Mouse (Mus musculus): ENCODE results near the gene Tbc1d2b.

DNA sequence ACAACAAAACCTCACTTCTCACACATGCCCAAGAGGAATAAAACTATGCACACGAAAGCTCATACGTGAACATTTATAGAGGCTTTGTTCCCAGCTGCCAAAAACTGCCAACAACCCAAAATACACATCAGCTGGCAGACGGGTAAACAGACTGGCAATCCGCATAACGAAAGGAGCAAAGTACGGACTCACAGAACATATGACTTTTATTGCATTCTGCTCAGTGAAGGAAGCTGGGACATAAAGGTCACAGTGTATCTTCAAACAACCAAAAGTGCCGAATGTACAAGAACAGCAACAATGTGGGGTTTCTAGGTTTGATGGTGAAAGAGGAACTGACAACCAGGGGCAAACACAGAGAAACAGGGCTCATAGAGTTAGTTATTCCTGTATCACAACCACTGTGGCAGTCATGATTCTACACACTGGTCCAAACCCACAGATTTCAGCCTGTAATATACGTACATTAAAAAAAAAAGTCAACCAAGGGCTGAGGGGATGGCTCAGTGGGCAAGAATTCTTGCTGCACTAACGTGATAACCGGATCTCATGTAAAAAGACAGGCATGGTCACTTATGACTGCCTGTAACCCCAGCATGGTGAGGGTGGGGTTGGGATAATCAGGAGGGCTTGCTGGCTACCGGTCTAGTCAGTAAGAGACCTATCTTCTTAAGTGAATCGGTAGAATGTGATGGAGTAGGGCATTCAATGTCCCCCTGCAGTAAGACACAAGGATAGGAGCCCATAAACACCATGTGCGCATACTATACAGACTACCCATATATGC lies 19.4 kb downstream of the Tbc1d2b start:
- TF ChIP-seq POLR2A (IDR thresholded peaks at IDR 0.05; ENCODE audit: insufficient read length, low read depth) (no peak), MYOD1 (IDR thresholded peaks at IDR 0.05; ENCODE audit: control insufficient read depth in 1 of 3, insufficient read length in 2 of 3, low read depth in 2 of 3) (no peak), E2F4 (IDR thresholded peaks at IDR 0.05; ENCODE audit: insufficient read depth) (no peak), POLR2AphosphoS2 (IDR thresholded peaks at IDR 0.05; ENCODE audit: insufficient read length, low read depth) (no peak), CEBPB (IDR thresholded peaks at IDR 0.05; ENCODE audit: insufficient read depth, poor library complexity, severe bottlenecking) (no peak)
